Mouse (Mus musculus): ENCODE results near the gene Ccdc167.
"Not testable (repeated sequence)": the region's sequence is repeated elsewhere in the genome, so short reads cannot be mapped to it uniquely, and the experiment has no call there.

The Ccdc167 gene

DNA sequence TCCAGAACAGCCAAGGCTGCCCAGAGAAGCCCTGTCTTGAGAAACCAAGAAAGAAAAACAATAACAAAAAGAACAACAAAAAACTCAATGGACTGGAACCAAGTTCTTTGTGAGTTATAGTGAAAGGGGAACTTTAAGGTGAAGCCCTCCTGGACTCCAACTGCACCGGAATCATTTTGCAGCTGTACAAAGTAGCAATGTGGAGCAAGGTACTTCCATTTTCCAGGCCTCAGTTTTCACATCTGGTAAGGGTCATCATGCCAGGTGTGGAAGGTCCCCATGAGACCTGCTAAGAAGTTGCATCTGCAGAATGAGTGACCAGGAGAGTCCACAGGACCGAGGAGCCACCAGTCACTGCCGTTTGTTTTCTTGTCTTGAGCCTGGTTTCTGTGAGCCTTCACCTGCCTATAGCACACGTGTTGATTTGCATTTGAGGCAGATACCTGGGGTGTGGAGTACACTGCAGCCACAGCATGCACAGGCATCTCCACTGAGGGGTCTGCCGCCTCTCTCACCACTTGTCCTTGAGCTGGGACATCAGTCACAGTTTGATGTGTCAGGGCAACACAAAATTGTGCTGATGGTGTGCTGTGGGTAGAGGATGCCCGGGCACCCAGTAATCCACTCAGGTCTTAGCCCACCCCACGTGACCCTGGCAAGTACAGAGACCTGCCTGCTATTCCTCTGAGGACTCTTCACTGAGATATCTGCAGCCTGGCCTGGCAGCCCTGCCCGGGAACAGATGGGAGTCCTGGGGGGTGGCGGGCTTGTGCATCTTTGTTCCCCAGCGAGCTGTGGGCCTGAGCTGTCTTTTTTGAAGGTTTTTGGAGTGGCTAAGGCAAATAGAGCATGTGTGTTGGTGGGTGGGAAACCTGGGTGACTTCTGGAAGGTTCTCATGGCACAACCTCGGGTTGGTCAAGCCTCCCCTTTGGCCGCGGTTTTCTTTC is 3.1 kb upstream of the Ccdc167 start:
- no peak for DNase-seq (ENCODE audit: low spot score)

DNA sequence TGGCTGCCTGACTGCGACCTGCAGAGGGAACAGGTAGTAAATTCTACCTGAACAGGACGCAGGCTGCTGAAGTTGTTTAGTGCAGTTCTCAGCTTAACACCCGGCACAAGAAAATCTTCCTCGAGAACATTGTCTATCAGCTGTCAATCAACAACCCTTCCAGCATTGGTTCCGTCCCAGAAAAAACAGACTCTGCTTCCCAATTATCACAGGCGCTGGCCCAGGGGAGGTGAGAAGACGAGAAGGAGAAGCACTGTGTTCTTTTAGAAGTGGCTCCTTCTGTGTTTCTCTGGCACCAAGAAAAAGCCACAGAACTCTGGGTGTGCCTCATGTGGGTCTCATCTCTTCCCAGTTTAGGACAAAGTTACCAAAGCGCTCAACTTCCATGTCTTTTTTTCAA is 1.8 kb upstream of the Ccdc167 start:
- DNase-seq (ENCODE audit: low spot score) = no peak

DNA sequence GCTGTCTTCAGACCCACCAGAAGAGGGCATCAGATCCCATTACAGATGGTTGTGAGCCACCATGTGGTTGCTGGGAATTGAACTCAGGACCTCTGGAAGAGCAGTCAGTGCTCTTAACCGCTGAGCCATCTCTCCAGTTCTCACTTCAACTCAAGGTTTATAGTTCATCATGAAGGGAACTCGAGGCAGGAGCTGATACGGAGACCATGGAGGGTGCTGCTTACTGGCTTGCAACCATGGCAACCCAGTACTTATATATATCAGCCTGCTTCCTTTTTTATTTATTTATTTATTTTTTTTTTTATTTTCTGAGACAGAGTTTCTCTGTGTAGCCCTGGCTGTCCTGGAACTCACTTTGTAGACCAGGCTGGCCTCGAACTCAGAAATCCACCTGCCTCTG is 3.1 kb downstream of the Ccdc167 start:
- DNase-seq (ENCODE audit: low spot score) = not testable (repeated sequence)

DNA sequence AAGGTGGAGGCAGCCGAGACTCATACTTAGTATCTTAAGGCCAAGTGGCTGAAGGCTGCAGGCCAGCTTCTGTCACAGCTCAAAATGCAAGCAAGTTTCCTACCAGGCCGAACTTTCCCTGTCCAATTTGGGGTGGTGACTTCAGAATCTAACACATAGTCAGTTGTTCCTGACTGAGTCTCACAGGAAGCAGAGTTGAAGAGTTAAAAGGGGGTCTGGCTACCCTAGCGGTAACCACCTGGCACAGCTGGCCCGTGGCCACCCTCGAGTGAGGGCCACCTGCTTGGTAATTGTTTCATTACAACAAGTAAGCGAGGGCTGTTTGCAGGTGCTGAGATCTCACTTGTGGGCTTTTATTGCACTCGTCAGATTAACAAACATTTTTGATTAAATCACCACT is 4.3 kb downstream of the Ccdc167 start:
- DNase-seq (ENCODE audit: low spot score) = no peak

DNA sequence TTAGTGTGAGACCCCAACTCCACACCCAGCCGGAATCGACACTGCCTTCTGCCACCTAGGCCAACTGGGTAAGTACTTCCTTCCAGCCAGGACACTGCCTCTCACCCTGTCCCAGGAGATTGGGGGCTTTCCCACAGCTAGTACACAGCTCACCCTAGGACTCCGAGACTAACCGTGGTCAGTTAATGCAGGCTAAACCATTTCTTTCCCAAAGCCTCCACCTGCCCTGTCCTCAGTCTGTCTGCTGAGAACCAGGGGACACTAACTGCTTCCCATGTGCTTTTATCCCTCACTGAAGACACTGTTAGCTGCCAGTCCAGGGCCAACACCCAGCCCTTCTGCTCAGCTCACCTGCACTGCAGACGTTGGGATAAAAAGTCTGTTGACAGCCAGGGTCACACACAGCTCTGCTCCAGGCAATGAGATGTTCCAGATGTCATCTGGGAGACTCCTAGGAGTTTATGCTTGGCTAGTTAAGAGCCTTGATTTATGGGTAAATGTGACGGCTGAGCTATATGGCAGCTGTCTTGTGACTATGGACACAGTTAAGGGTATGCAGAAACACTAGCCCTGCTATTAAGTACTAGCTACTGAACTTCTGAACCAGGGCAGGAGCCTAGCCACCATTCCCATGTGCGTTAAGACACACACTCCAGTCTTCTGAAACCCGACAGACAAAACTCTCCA is 5.0 kb downstream of the Ccdc167 start:
- no peak for DNase-seq (ENCODE audit: low spot score)

DNA sequence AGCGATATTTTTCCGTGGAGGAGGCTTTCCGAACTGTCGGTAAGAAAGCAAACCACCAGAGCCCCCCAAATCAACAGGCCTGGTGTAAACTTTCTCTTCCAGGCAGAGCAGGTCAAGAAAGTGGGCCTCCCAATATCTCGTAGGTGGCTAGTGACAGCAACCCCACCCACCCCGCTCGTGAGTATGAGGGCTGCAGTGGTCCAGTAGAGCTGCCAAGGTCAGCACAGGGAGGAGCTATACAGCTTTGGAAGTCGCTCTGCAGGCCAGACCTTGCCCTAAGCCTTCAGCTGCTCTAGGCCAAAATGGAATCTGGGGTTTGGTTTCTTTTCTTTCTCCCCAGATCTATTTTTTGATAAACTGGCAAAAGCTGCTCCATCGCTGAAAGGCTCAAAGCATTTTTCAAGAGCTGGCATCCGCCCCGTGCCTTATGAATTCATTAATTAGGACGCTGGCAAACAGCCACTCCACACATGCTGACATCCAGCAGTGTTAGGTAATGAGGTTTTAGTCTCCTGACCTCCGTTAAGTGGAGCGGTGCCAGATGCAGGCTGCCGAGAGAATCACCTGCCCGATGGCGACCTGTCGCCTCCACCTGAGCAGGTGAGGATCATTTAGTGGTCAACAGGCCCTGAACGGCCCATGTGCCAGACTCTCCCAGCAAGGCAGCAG is 5.6 kb downstream of the Ccdc167 start:
- DNase-seq (ENCODE audit: low spot score) = no peak

DNA sequence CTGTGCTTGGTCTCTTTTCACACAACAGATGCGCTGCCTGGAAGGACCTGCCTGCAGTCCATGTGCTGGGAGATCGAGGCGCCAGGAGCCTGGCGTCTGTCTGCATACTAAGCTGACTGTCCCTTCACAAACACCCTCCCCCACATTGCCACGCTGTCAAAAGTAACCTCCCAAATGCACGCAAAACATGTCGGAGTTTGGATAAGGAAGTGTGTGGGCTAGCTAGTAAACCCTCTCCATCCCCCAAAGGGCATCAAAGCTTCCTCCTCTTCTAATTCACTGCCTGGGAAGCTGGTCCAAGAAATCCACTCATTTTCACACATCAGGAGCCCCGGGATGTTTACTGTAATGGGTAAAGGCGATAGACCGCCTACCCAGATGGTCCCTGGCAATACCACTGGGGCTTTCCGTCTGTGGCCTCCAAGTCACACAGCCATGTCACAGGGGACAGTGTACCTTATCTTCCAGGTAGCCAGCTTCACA is 6.2 kb downstream of the Ccdc167 start:
- DNase-seq (ENCODE audit: low spot score) = no peak

DNA sequence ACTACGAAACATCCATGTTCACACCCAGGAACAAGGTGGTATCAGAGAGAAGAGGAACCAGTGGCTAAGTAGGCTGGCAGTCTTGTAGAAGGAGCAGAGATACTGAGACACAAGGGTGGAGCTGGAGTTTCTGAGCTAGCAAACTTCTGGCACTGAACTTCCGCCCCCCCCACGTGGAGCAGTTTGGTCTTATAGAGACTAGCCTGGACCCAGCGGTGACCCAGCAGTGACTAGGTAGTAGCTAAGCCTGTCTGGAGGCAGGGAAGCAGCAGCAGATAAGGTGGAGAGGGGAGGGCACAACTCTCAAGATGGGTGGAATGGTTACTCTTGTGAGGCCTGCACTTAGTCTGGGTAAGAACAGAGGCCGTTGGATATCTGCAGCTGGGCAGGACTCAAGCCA is 8.1 kb downstream of the Ccdc167 start:
- DNase-seq (ENCODE audit: low spot score) = no peak

DNA sequence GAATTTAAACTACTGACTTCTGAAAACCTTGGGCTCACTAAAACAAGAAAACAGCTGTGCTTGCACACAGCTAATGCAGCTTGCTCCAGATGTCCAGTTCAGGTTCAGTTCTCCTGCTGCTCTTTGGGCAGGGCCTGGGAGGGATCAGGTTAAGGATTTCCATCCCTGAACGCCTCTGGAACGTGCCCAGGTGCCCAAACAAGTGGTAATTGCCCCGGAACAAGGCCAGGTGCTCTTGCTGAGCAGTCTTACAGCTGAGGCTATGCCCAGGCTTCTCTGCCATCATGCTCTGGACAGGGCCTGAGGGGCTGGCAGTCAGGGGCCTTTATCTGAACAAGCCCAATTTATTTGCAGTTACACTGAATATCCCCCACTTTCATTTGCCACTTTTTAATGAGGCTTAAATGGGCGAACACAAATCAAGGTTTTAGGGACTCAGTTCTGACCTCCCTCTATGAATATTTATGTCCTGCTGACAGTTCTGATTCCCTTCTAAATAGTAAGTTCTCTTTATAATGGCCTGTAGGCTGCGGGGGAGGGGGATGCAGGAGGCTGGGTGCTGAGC is 9.8 kb downstream of the Ccdc167 start:
- no peak for DNase-seq (ENCODE audit: low spot score)

DNA sequence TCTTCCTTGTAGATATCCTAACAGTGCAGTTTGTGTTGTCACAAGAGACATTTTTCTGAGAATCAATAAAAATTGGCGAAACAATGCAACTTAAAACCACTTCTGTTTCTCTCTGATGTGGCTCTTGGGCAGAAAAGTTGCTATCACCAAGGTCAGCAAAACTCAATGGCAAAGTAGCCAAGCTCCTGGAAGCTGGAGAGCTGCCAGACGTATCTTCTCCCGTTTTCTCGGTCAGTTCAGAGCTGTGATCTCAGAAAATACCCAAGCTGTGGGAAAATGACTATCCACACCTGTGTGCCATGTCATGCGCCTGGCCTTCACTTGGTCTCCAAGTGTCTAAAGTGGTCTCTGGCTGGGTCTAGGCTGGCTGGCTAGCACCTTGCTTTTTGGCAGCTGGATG is 11.0 kb downstream of the Ccdc167 start:
- DNase-seq (ENCODE audit: low spot score) = no peak

DNA sequence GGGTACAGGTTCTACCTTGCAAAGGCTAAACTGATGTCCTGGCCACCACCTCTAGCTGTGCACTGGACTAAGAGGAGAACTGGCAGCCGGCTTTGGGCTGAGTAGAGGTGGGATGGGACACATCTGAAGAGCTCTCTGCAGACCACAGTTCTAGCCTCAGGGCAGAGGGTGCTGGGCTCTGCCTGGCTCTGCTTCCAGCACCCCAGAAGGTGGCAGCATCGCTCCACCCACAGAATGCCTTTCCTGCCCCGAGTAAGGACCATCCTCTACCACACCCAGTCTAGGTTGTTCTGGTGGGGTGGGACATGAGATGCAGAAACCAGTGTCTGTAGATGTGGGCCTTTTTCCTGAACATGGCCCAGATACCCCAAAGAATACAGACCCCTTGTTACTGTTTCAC is 12.1 kb downstream of the Ccdc167 start:
- peak; percentile 81 for DNase-seq (ENCODE audit: low spot score)

DNA sequence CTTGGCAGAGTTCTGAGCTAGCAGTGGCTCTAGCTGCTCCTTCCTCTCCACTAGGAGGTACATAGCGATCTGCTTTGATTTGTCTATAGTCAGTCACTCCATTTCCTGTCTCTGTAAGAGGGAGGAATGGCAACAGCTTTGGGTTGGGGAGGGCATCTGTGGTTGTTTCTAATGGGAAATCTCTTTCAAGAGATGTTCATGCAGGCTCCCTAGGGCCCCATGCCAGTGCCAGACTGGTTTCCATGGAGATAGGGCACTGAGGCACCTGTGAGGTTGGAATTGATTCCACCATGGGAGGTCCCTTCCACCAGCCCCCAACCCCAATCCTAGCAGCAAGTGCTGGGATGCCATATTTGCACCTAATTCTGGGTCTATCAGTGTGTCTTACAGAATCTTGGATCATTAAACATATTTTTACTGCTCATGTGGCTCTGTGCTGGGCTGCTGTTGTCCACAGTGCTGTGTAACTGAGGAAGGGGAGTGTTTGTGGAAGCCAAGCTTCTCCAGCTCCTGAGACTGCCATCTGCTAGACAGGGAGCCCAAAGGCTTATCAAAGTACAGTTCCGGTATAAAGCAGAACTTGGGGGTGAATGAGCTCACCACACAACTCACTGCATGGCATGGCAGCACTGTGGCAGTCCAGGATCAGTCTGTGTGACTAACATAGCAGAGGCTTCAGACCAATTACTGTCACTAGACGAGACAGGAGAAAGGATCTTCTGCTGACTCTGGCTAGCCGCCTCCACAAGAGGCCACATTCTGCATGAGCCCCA is 13.7 kb downstream of the Ccdc167 start:
- no peak for DNase-seq (ENCODE audit: low spot score)

DNA sequence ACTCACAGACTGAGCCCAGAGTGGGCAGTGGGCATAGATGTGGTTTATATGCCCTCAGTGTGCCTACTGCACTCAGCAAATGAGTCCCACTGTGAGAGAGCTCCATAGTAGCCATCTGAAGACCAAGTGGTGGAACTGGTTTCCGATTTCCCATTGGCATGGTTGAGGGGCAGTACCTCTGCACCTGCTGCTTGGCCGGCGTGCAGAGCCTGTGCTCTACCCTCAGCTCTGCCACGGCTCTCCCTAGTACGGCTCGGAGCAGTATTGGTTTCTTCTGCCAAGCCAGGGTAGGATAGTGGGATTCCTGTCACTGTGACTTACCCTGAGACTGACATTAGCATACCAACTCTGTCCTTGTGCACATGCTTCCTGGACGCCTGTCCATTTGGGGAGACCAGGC is 16.3 kb downstream of the Ccdc167 start:
- DNase-seq (ENCODE audit: low spot score) = no peak

DNA sequence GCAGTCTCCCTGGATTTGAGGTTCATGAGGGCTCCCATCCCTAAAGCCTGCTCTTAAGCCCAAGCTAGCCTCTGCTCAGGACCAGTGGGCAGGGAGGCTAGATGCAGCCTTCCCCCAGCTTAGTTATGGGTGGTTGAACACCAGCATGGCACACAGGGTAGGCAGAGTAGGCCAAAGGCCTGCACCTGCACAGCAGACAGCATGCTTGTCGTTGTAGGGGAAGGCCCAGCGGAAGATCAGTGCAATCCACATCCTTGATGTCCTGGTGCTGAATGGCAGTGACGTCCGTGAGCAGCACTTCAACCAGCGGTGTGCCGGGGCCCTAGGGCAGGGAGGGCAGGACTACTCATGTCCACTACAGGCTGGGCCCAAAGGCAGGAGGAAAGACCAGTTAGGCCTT is 18.4 kb downstream of the Ccdc167 start:
- no peak for DNase-seq (ENCODE audit: low spot score)

DNA sequence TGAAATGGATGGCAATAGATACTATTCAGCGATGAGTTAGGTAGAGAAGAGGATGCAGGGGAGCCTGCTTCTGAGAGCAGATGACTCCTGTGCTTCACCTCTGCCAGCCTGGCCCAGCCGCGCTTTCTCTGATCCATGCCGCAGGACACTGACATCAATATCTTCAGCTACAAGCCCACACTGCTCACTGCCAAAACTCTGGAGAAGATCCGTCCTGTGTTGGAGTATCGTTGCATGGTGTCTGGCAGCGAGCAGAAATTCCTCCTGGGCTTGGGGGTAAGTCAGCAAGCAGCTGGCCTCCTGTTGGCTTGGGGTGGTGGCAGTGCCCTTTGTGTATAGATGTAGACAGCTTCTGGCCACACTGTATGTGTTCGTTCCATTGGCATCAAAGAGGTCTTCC is 19.9 kb downstream of the Ccdc167 start:
- no peak for DNase-seq (ENCODE audit: low spot score)

DNA sequence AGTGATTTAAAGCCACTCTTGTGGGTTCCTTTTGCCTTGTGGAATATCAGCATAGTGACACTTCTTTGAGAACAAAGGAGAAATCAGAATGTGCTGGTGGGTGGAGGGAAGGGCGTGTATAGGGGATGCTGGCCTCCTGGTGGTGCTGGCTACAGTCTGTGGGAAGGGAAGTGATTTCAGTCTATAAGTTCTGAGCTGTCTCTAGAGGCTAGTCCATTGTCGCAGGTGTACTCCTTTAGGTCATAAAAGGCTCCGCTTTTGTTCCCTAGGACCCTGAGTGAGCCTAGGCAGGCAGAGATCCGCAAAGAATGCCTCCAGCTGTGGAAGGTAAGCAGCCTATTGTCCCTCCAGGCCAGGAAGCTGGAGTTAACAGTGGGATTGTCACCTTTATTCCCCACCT is 22.3 kb downstream of the Ccdc167 start:
- DNase-seq (ENCODE audit: low spot score) = no peak

DNA sequence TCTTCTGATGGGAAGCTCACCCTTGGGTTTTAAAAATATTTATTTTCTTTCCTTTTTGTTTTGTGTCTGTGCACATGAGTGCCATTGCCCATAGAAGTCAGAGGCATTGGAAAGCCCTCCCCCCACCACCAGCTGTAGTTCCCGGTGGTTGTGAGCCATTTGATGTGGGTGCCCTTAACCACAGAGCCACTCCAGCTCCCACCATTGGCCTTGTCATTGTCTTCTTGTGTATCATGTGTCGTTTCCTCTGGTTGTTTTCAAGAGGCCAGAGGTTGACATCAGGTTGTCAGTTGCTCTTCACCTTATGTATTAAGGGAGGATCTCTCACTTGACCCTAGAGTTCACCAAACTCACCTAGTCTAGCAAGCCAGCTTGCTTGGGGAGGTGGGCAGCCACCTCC is 23.3 kb downstream of the Ccdc167 start:
- DNase-seq (ENCODE audit: low spot score) = no peak

DNA sequence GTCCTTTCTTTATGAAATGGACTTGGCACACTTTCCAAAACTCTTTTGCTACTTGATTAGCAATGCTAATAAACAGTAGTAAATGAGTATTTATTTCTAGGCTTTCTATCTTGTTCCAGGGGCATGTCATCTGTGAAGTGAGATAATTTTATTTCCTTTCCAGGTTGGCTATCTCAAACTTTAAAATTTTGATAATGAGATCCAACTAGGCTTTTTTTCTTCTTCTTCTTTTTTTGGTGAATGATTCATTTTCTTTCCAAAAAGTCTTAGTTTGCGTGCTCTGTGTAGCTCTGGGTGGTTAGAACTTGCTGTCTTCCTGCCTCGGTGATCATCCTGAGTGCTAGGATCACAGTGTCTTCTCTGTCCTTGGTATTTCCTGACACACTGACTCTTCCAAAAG is 24.0 kb downstream of the Ccdc167 start:
- no peak for DNase-seq (ENCODE audit: low spot score)

DNA sequence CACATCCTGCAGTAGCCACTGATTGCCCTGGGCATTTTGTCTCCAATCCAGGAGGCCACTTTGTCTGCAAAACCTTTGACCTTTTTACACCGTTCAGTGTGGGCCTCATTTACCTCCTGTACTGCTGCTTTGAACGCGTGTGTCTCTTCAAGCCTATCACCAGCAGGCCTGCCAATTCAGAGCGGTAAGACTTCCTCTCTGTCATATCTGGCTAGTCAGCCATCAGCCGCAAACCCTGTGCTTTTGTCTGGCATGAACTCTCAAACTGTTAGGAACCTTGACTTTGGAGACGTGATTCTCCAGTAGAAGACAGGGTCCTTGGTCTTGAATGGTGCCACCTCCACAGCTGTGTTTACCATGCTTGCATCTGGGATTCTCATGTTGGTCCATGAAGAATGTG is 26.6 kb downstream of the Ccdc167 start:
- DNase-seq (ENCODE audit: low spot score) = no peak

DNA sequence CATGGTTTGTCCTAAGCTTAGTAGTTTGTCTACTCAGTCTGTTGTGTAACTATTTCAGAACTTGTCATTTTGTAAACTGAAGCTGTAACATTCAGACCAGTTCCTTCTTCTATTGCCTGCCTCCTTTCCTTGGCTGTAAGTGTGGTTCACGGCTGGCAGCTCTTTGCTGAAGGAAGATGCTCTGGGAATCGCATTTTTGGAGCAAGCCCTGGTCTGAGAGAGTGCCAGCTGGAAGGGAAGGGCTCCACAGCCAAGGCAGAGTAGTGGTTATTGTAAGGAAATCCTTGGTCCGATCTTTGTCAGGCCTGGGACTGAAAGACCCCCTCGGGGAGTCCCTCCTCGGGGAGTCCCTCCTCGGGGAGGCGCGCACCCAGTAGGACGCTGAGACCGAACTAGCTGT is 28.2 kb downstream of the Ccdc167 start:
- DNase-seq (ENCODE audit: low spot score) = no peak

DNA sequence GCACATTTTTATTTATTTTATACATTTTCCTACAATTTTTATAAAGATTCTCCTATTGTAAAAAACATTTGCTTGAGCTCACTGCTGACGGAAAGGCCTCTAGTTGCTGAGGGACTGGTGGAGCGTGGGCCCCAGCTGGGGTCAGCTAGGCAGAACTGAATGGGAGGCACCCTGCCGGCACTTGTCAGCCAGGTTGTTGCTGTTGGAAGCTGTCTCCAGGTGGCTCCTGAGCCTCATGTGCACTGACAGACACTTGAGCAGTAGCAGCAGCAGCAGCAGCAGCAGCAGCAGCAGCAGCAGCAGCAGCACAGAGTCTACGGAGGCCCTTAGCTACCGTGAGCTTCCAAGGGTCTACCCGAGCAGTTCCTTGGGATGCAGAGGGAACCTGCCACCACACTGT is 29.5 kb downstream of the Ccdc167 start:
- no peak for DNase-seq (ENCODE audit: low spot score)

DNA sequence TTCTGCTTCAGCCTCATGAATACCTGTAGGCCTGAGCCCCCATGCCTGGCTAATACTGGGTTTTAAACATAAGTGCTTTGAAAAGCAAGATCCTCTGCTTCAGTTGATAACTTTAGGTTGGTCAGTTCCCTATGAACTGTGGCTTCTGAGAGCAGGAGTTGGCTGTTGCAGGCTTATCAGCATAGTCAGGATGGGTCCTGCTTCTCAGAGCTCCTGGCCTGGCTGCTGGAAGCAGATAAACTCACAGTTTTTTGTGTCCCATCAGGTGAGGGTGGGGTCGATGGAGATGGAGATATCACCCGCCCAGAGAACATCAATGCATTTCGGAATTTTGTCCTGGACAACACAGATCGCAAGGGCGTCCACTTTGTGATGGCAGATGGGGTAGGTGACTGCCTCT is 30.1 kb downstream of the Ccdc167 start:
- no peak for DNase-seq (ENCODE audit: low spot score)
